Mouse (Mus musculus) kidney, embryonic 14.5 days (tissue): ENCODE measurements around the gene Folr2. TPM values are rescaled to one million over a fixed set of nuclear protein-coding genes. Genes with fewer than 3 reads are reported as not detected.
A peak's percentile ranks its signal among the peaks of the same experiment; 100 is the strongest.

Source experiments
- ATAC-seq: fragments of 200-750 bp; cut with Nextera tagmentation; 2 replicates; pipeline ENCODE4 v1.8.0; 2017; ENCODE audit warnings: moderate number of reproducible peaks, mild to moderate bottlenecking, moderate TSS enrichment, moderate library complexity; ENCODE audit not compliant: low FRiP score, low TSS enrichment
- H3K27ac ChIP-seq: fragments of 300-500 bp; sonication (generic); 2 replicates; pipeline ENCODE4 v1.5.1; 2014; ENCODE audit warnings: low read depth, mild to moderate bottlenecking, low read length, moderate library complexity, mixed read lengths
- H3K27me3 ChIP-seq: fragments of 300-500 bp; sonication (generic); 2 replicates; pipeline ENCODE4 v1.6.1; 2014; ENCODE audit warnings: mild to moderate bottlenecking, low read length; ENCODE audit not compliant: control insufficient read depth, insufficient read depth
- H3K36me3 ChIP-seq: fragments of 300-500 bp; sonication (generic); 2 replicates; pipeline ENCODE4 v1.6.1; 2014; ENCODE audit warnings: low read length, mixed read lengths; ENCODE audit not compliant: control insufficient read depth, insufficient read depth
- H3K4me1 ChIP-seq: fragments of 300-500 bp; sonication (generic); 2 replicates; pipeline ENCODE4 v1.6.1; 2014; ENCODE audit warnings: low read length, mixed read lengths; ENCODE audit not compliant: control insufficient read depth, insufficient read depth
- H3K4me2 ChIP-seq: fragments of 300-500 bp; sonication (generic); replicated peaks from 2 replicates; pipeline ENCODE4 v1.6.1; 2014; ENCODE audit warnings: low read depth, mild to moderate bottlenecking, low read length
- H3K4me3 ChIP-seq: fragments of 300-500 bp; sonication (generic); 2 replicates; pipeline ENCODE4 v1.5.1; 2014; ENCODE audit warnings: mild to moderate bottlenecking, low read length
- H3K9ac ChIP-seq: fragments of 300-500 bp; sonication (generic); 2 replicates; pipeline ENCODE4 v1.6.1; 2014; ENCODE audit warnings: low read depth, mild to moderate bottlenecking, low read length, moderate library complexity
- H3K9me3 ChIP-seq: fragments of 300-500 bp; sonication (generic); 2 replicates; pipeline ENCODE4 v1.6.1; 2016; ENCODE audit warnings: low read length; ENCODE audit not compliant: control insufficient read depth
- WGBS: fragments of 180-500 bp; shearing (Covaris S2); extraction: QIAGEN DNeasy Blood & Tissue Kit; methylation state at CpG from one replicate; pipeline ENCODE4 v1.1.7; 2014; 5-methylcytosine and 5-hydroxymethylcytosine counted together
- polyA plus RNA-seq: library from polyadenylated mRNA; unstranded; fragments of >200 nt; fragmentation: Nextera tagmentation; extraction: Ambion mirVana; gene quantifications from 2 replicates; pipeline ENCODE4 v1.2.1, GENCODE M21; 2014

The Folr2 gene
- polyA plus RNA-seq, 1 experiment from 2014 or later: 1.6 TPM

DNA sequence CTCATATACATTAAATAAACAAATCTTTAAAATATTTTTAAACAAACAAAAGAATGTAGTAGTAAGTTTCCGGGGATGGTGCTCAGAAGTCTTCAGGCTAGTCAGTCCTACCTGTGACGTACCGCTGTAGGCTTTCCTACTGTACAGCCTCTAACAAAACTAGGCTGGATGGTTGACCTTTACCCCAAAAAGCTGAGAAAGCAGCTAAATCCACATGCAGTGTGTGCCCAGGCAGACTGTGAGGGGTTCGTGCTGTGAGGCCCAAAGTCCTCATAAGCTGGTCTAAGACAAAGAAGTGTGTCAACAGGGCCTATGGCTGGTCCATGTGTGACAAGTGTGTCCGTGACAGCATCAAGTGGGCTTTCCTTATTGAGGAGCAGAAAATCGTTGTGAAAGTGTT lies 4.1 kb downstream of the Folr2 start:
- H3K4me3 ChIP-seq: no peak overlapping the region
- no peak overlapping the region for H3K9ac ChIP-seq
- WGBS: 92% methylated on average over 6 of the region's 6 CpGs
- H3K27ac ChIP-seq: no peak overlapping the region
- H3K4me2 ChIP-seq: no peak overlapping the region
- H3K4me1 ChIP-seq: no peaks in the 10 kb centered on the region
- H3K27me3 ChIP-seq: no peaks in the 10 kb centered on the region
- no peaks in the 10 kb centered on the region for H3K9me3 ChIP-seq
- no peak for ATAC-seq
- H3K36me3 ChIP-seq: no peaks in the 10 kb centered on the region

DNA sequence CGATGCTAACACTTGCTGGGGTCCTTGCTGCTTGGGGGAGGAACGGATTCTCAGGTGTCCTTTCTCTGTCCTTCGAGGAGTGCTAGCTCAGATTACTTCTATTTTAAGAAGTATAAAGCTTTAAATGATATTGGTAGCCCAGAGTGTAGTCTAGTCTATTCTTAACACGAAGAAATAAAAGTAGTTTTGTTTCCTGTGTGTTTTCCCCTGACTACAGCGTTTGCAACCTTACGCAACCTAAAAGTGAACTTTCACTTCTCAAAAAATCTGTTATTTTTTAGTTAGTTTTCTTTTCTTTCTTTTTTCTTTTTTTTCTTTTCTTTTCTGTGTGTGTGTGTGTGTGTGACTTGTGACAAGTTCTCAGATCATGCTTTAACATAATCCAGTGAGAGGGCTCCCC lies 5.3 kb downstream of the Folr2 start:
- H3K4me3 ChIP-seq: no peak overlapping the region
- no peak overlapping the region for H3K4me2 ChIP-seq
- ATAC-seq: no peak
- no peaks in the 10 kb centered on the region for H3K36me3 ChIP-seq
- H3K9ac ChIP-seq: no peak overlapping the region
- H3K9me3 ChIP-seq: no peaks in the 10 kb centered on the region
- H3K4me1 ChIP-seq: no peaks in the 10 kb centered on the region
- no peak overlapping the region for H3K27ac ChIP-seq
- no peaks in the 10 kb centered on the region for H3K27me3 ChIP-seq
- 75% methylated on average over 6 of the region's 6 CpGs for WGBS

DNA sequence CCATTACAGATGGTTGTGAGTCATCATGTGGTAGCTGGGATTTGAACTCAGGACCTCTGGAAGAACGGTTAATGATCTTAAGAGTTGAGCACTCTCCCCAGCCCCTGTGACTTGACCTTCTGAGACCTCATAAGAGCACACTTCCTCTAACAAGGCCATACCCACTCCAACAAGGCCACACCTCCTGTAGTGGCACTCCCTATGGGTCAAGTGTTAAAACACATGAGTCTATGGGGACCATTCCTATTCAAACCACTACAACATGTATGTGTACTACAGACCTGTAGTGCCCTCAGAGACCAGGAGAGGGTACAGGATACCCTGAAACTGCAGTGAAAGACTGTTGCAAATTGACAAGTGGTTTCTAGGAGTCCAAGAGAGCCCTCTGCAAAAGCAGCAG lies 9.1 kb downstream of the Folr2 start:
- H3K9ac ChIP-seq: no peak overlapping the region
- H3K36me3 ChIP-seq: no peaks in the 10 kb centered on the region

DNA sequence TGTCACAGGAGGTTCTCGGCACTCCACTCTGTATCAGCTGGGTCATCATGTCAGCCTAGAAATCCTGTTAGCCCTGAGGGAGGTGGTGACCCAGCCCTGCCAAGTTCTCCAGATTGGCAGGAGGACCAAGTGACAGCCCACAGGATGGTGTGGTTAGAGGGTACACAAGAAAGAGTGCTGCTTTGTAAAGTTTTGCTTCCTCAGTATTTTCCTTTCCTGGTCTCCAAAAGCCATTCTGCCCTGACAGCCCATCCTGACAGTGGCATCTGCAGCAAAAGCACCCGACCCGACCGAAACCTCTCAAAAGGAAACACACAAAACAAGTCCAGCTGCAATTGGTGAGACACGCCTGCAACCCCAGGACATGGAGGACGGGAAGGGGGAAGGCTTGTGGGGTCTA lies 12.8 kb downstream of the Folr2 start:
- no peak for ATAC-seq
- Histone ChIP-seq H3K9me3 (no peaks in the 10 kb centered on the region), H3K4me2 (no peak overlapping the region), H3K27me3 (no peaks in the 10 kb centered on the region), H3K4me3 (no peak overlapping the region), H3K36me3 (no peaks in the 10 kb centered on the region), H3K27ac (no peak overlapping the region), H3K4me1 (peaks cover 2% of the 10 kb centered on the region; the same call in 1 of the 2 replicates), H3K9ac (no peak overlapping the region)
- WGBS: 77% methylated on average over 6 of the region's 6 CpGs

More for the DNA sequence above, 9.1 kb downstream of the Folr2 start:
- Histone ChIP-seq H3K27ac (no peak overlapping the region), H3K4me2 (no peak overlapping the region), H3K4me3 (no peak overlapping the region), H3K4me1 (no peaks in the 10 kb centered on the region), H3K27me3 (no peaks in the 10 kb centered on the region), H3K9me3 (no peaks in the 10 kb centered on the region)
- 100% methylated on average over 1 of the region's 1 CpGs for WGBS
- ATAC-seq: no peak

DNA sequence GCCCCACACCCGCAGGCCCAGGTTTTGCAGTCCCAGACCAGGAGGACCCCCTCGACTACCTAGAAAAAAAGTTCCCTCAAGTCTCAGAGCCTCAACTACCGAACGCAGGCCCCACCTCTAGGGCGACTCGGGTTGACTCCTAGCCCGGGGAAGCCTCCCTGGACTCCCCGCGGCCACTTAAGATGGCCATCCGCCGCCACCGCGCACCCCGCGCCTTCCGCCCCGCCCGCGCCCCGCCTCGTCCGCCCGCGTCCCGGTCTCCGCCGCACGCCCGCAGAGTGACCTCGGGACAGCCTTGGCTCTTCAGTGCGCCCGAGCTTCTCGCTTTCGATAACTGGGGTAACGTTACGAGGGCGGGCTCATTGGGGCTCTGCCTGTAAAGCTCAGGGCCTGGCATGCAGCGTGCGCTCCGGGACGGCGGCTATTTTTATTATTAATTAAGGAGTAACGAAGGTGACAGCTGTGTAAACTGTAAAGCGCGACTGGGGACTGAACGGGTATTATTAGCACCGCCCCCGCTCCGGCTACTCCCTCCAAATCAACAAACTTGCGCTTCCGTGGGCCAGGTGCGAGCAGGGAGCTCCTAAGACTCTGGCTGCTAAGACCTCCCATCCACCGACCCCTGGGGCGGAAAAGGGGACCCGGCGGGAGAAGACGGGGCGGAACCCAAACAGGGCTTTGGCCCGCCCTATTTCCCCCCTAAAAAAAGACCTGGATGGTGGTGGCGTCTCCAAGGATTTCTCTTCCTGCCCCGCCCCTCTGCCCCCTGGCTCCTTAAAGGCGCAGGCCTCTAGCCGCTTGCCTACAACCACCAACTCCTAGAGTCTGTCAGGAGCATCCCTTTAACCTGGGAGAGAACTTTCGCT lies 19.2 kb downstream of the Folr2 start, which contains the start of gene Inppl1:
TSS of gene Inppl1 (minus strand) at position 624 of the 866 bp plus-strand sequence.
- Histone ChIP-seq H3K9me3 (no peaks in the 10 kb centered on the region), H3K4me2 (peak within 1 kb of the TSS; percentile 64), H3K4me3 (peak within 1 kb of the TSS; percentile 83), H3K27ac (peak within 1 kb of the TSS; percentile 91), H3K4me1 (peaks cover 17% of the 10 kb centered on the region; the same call in 1 of the 2 replicates), H3K27me3 (no peaks in the 10 kb centered on the region), H3K36me3 (peaks cover 14% of the 10 kb centered on the region), H3K9ac (peak within 1 kb of the TSS; percentile 93)
- whole genome bisulfite sequencing: under 1% methylated on average over 64 of the region's 64 CpGs
- peak; percentile 90 for ATAC-seq

DNA sequence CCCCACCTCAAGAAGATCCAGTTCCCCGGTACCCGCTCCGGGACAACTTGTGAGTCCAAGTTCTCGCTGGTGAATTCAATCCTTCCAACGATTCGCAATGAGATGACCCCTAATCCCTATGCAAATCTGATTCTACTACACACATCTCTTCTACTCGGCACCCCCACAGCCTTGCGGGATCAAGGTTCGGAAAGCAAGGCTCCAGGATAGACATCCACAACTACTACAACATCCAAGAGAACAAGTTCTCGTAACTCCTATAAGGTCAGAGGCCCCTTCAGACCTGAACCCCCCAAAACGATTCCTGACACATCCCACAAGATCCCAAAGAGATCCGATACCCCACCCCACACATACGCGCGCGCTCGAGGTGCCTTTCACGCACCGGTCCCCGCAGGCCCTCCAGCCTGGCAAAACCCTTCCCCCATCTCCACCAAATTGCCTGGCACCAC lies 19.8 kb downstream of the Folr2 start:
- H3K9ac ChIP-seq: peak overlapping the region; percentile 93
- peak overlapping the region; percentile 91 for H3K27ac ChIP-seq
- WGBS: under 1% methylated on average over 20 of the region's 20 CpGs
- ATAC-seq: peak; percentile 0; the same call in 1 of the 2 replicates
- H3K4me3 ChIP-seq: peak overlapping the region; percentile 83
- H3K36me3 ChIP-seq: peaks cover 21% of the 10 kb centered on the region
- H3K9me3 ChIP-seq: no peaks in the 10 kb centered on the region
- H3K4me2 ChIP-seq: peak overlapping the region; percentile 64
- peaks cover 17% of the 10 kb centered on the region; the same call in 1 of the 2 replicates for H3K4me1 ChIP-seq
- H3K27me3 ChIP-seq: no peaks in the 10 kb centered on the region

DNA sequence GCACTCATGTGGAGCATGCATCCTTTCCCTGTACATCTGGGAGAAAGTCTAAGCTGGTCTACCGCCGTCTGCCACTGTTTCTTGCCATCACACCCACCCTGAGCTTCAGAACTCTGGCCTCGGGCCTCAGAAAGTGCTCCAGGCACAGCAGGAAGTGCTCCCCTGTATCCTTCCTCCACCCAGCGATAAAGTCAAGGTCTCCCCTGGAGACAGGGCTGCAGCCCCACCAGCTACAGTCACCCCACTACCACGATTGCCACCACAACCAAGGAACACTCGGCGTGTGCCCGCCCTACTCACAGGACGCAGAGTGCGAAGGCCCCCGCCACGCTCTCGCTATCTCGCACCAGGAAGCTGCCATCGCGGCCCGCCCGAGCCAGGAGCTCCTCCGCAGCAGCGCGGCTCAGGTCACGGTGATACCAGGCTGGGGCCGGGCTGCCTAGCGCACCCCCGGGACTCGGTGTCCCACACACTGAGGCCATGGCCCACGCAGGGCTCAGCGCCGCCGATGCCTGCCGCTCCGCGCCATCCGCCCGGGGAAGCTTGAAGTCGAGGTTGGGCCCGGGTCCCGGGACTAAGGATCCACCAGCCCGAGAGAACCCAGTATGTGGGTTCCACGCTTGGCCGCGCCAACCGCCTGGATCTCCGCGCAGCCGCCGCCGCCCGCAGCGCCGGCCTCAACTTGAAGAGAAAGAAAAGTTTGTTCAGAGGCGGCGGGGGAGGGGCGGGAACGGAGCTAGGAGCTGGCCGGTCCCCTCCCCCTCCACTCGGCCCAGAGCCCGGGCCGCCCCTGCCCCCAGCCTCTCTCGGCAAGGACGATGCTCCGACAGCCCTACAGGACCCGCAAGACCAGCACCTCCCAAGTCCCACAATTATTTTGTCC lies 20.5 kb downstream of the Folr2 start:
- Histone ChIP-seq H3K36me3 (peaks cover 28% of the 10 kb centered on the region), H3K27ac (peak overlapping the region; percentile 91), H3K9ac (peak overlapping the region; percentile 93), H3K4me3 (peak overlapping the region; percentile 83), H3K4me2 (peak overlapping the region; percentile 64), H3K27me3 (no peaks in the 10 kb centered on the region), H3K9me3 (no peaks in the 10 kb centered on the region), H3K4me1 (peaks cover 17% of the 10 kb centered on the region; the same call in 1 of the 2 replicates)
- ATAC-seq: peak; percentile 51
- under 1% methylated on average over 56 of the region's 63 CpGs for WGBS

DNA sequence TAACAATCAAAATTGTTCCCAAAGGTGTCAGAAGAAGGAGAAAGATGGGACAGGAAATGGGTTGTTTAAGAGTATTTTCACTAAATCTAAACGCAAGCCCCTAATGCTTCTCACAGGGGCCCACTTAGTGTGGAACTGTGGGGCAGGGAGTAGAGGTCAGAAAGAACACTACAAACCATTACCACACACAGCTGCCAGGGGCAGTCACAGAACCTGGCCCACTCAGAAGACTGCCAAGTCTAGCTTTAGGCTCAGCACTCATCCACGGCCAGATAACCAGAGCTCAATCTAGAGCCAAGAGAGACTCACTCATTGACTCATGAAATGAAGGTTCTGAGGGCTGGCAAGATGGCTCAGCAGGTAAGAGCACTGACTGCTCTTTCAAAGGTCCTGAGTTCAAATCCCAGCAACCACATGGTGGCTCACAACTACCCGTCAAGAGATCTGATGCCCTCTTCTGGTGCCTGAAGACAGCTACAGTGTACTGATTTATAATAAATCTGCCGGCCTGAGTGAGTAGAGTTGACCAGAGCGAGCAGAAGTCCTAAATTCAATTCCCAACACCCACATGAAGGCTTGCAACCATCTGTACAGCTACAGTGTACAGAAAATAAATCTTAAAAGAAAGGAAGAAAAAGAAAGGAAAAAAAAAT lies 21.4 kb downstream of the Folr2 start:
- H3K9me3 ChIP-seq: no peaks in the 10 kb centered on the region
- H3K27ac ChIP-seq: peak overlapping the region; percentile 91; the same call in 1 of the 2 replicates
- peak overlapping the region; percentile 64 for H3K4me2 ChIP-seq
- ATAC-seq: no peak
- WGBS: 36% methylated on average over 5 of the region's 5 CpGs
- H3K4me1 ChIP-seq: peaks cover 17% of the 10 kb centered on the region; the same call in 1 of the 2 replicates
- no peaks in the 10 kb centered on the region for H3K27me3 ChIP-seq
- peak overlapping the region; percentile 83 for H3K4me3 ChIP-seq
- H3K36me3 ChIP-seq: peaks cover 37% of the 10 kb centered on the region
- H3K9ac ChIP-seq: peak overlapping the region; percentile 93
